Mouse (Mus musculus): ENCODE data around the gene Fam98c. TPM values are rescaled to one million over a fixed set of nuclear protein-coding genes. Genes with fewer than 3 reads are reported as not detected.
A peak's percentile ranks its signal among the peaks of the same experiment; 100 is the strongest.
"Not testable (repeated sequence)": the region's sequence is repeated elsewhere in the genome, so short reads cannot be mapped to it uniquely, and the experiment has no call there.

Gene Fam98c
- 10 to 100 TPM in 1 of 2 experiments, 1 to 10 TPM in 1; 9.7 to 12.1 TPM for total RNA-seq (2021)
- 35.2 and 43.4 TPM in 2 replicates for polyA plus RNA-seq (2012; rRNA removed)
- long read RNA-seq, transcript Fam98c-209 (8 exons, 1,293 nt): major isoform, 7 of 18 reads
- long read RNA-seq, partial matches to known transcripts: 2 of 18 reads
- long read RNA-seq, other reads (novel, unspliced or antisense): 6 of 18 reads

- DNase-seq: peak; percentile 91
These were observed at the start of gene Fam98c for GRCm38 (mm10) chr7:29155838-29156782. Gene Fam98c, minus strand, starts transcription at chr7:29156234.

GRCm38 (mm10) chr7:29202577-29202976 lies 46.5 kb upstream of the Fam98c start:
- DNase-seq: no peak

DNA sequence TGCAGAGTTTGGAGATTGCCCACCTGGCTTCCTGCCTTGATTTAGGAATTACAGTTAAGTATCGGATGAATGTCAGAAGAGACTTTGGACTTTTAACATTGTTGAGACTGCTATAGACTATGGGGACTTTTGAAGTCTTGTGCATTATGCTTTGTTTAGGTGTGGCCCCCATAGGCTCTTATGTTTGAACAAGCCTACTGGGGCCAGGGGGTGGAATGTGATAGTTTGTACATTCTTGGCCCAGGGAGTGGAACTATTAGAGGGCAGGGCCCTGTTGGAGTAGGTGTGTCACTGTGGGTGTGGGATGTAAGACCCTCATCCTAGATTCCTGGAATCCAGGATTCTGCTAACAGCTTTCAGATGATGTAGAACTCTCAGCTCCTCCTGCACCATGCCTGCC lies 38.2 kb upstream of the Fam98c start:
- not testable (repeated sequence) for DNase-seq

DNA sequence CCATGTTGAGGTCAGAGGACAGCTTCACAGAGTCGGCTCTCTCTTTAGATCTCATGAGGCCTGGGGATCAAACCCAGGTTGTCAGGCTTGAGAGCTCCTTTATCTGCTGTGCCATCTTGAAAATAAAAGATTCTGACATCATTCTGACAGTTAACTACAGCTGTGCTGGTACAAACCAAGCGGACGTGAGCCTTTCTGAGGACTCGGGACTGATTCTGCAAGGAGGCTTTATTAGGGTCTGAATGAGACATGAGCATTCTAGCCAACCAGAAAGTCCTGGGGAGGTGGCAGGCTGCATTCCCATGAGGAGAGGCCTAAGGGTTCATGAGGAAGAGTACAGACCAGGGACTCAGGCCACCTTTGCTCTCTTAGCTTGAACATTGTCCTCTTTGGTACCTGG lies 25.3 kb upstream of the Fam98c start:
- not testable (repeated sequence) for DNase-seq

DNA sequence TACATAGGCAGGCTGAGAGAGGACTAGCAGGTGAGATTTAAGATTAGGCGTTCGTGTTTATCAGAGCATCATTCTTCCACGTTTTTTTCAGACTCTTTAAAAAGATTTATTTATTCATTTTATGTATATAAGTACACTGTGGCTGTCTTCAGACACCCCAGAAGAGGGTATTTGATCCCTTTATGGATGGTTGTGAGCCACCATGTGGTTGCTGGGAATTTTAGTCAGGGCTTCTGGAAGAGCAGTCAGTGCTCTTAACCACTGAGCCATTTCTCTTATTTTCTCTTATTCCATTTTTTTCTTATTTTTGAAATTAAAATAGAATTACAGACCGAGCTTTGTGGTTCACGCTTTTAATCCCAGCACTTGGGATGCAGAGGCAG lies 24.8 kb upstream of the Fam98c start:
- DNase-seq: no peak

GRCm38 (mm10) chr7:29180077-29180853 lies 24.2 kb upstream of the Fam98c start, which contains the start of gene Psmd8:
Gene Psmd8, minus strand, starts transcription at chr7:29180701.
- DNase-seq: peak; percentile 98

- DNase-seq: no peak
These were observed 23.3 kb upstream of the Fam98c start for GRCm38 (mm10) chr7:29179323-29179722.

DNA sequence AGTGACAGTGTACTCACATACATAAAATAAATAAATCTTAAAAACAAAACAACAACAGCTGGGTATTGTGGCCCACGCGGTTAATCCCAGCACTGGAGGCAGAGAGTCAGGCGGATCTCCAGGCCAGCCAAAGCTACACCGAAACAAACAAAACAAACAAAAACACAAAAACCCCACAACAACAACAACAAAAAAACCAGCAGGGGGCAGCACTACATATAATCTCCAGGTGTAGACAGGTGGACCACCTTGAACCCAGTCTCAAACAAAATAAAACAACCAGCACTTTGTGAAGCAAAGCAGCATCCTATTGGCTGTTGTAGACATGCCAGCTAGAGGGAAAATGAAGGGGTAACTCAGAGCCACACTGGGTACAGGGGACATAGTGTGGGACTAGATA lies 22.1 kb upstream of the Fam98c start:
- DNase-seq: no peak

DNA sequence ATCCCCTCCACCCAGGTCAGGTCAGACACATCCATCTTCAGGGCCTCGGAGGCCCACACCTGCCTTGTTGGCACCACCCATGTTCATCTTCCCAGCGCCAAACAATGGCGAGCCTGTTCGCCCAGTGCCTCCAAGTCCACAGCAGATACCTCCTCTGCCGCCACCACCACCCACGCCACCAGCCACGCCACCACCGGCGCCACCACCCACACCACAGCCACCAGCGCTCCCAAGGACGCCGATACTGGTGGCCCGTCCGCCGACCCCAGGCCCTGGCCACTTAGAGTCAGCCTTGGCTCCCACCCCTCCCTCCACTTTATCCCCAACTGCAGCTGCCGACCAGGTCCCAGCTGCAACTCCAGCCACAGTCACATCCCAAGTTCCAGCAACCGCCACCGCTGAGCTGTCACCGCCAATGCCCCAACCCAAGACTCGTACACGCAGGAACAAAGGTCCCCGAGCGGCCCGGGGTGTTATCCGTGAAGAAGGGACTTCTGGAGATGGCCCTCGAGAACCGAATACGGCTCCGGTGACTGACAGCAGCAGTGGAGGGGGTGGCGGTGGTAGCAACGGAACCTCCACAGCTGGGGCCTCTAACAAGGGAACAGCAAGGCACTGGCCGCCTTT lies 16.5 kb upstream of the Fam98c start:
- DNase-seq: no peak

- no peak for DNase-seq
These were observed 15.6 kb upstream of the Fam98c start for GRCm38 (mm10) chr7:29171562-29172097.

- DNase-seq: peak; percentile 17
These were observed 14.9 kb upstream of the Fam98c start for GRCm38 (mm10) chr7:29170755-29171561.

DNA sequence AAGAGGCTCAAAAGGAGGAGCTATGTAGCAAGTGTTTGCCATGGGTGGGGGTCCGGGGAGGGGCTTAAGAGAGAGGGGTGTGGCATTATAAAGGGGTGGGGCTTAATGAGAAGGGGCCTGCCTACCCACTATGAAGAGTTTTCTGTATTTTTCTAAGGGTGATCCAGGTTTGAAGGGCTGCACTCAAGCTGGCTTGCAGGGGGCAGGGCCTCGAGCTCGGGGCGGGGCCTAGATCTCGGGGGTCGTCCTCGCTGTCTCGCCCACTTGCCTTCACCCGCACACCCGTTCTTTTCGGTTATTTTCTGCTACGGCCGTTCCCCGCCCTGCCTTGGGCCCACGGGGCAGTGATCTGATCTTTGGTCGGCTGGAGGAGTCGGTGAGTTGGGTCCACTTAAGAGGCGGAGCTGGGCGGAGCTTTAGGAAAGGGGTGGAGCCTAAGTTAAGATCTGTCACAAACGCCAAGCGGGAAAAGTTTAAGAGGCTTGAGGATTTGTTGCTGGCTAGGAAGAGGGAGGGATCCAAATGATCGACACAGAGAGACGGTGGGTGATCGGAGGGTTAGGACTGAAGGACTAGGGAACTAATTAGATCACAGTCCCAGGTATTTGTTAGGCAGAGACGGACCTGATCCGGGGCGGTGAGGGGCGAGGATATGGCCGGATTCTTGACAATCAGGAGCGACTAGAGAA lies 14.2 kb upstream of the Fam98c start, which contains the start of the genes Ggn and Spred3:
Gene Ggn, plus strand, starts transcription at position 145 of the 689 bp plus-strand sequence.
Gene Spred3, minus strand, starts transcription at position 346 of the 689 bp plus-strand sequence.
- DNase-seq: peak; percentile 88

- peak; percentile 90 for DNase-seq
These were observed 13.4 kb upstream of the Fam98c start for GRCm38 (mm10) chr7:29169231-29170065.

DNA sequence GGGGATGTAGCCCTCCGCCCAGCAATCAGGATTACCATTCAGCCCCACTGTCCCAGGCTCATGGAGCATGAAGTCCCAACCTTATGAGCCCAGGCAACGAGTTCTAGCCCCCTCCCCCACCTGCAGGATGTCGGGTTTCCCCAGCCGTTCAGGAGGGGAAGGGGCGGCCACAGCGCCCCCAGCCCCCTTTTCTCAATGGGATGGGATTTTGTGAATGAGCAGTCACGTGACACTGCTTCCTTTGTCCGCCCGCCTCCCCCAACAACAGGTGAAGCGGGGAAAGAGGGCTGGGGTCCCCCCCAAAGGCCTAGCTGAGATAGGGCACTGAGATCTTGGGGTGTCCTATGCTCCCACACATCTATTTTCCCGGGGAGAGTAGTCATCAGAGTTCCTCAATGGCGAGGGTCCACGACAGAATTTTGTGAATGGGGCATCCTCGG lies 12.8 kb upstream of the Fam98c start:
- no peak for DNase-seq

GRCm38 (mm10) chr7:29168121-29168695 lies 12.2 kb upstream of the Fam98c start:
- no peak for DNase-seq

- DNase-seq: no peak
These were observed 11.6 kb upstream of the Fam98c start for GRCm38 (mm10) chr7:29167656-29168055.

GRCm38 (mm10) chr7:29162750-29163525 lies 6.9 kb upstream of the Fam98c start:
- DNase-seq: peak; percentile 33

DNA sequence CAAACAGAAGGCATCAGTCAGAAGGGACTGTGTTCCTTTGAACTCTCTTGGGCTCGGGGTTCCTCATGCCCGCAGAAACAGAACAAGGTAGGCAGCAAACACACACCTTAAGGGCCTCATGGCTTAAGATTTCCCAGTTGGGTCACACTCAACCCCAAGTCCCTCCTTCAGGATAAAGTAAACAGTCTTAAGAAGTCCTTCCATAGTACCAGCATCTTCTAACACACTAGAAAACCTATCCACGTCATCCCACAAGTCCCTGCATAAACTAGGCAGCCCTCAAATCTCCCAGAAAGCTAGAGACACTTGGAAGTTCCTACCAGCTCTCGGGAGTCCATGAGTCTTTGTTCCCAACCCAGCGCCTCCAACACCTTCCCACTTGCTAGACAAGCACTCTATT lies 6.3 kb upstream of the Fam98c start:
- no peak for DNase-seq

All from adrenal gland, adult 2 months (tissue).